Mouse (Mus musculus) B cell, adult 2 months (primary cell): ENCODE measurements around the gene Stxbp1.

Experiments
- DNase-seq, 2 experiments: peaks; one replicate each; pipeline ENCODE4 v3.0.0; 2022

Stxbp1 gene

DNA sequence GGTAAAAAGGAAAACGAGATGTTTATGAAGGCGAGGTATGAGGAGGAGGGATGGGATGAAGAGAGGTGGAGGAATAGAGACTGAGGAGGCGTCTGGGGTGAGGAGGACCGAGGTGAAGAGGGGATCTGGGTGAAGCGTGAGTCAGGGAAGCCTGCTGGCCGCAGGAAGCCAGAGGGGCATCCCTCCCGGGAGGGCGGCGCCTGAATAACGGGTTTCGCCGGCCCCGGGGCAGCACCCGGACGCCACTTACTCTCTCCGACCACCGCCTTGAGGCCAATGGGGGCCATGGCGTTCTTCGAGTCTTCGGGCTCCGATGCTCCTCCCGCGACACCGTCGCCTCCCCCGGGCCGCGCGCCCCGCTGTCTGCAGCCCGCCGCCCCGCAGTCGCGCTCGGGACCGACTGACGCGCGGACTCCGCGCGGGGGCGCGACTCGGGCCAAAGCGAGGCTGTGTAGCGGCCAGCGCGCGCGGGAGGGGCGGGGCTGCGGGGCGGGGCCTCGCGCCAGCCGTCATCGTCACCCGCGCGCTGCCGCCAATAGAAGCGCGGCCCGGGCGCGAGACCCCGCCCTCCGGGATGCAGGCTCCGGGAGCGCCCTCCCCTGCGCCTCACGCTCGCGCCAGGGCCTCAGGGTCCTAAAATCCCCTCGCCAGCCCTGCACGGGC lies at the start of gene Stxbp1:
Stxbp1 (minus strand) TSS at position 441 of the 663 bp plus-strand sequence.
- peak; percentile 88 to 90 for DNase-seq

DNA sequence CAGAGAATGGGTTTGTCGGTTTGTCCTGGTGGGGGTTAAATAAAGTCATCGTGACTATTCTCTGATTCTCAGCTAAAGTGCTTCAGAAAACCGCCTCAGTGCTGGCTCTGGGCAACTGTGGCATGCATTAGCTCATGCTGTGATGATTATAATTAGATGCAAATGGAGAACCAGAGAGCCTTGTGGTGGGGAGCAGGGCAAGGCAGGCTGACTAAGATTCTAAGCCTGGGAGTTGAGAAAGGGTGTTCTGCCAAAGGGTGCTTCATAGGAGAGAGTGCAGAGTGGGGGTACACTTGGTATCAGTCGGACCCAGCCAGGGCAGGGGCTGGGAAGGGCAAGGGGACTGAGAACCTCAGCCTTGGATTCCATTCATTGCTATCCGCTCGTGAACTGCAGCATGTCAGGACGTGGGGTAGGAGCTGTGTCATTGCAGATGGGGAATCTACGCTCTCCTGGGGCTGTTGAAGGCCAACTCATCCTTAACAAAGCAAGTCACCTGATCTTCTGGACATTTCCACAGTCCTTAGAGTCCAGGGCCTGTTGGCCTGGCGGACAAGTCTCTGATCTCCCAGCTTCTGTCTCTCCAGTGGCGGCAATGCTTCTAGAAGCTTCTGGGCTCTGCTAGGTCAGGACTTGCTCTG lies 49.6 kb upstream of the Stxbp1 start:
- no peak for DNase-seq

DNA sequence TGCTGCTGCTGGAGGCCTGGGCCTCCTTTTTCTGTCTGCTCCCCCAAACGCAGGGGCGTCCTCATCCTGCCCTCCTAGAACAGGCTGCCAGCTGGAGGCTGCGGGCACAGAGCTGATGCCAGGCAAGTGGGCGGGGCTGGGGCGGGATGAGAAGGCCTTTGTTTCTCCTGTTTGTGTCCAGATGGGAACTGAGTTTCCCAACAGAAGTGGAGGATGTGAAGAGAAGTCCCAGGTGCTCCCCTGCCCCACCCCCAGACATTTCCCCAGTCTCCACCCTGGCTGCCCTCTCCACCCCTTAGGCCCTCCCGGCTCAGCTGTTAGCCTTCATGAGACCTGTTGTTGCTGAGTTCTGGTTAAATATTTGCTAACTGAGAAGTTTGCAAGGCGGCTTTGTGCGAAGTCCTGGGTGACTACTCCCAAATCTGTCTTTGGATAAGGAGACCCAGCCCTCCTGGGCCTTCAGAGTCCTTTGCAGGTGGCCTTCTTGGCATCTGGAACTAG lies 48.6 kb upstream of the Stxbp1 start:
- no peak for DNase-seq

- DNase-seq: peak; percentile 61 to 66
Observed at GRCm38 (mm10) chr2:32894097-32894496, 47.1 kb upstream of the Stxbp1 start.

GRCm38 (mm10) chr2:32892490-32892889 lies 45.4 kb upstream of the Stxbp1 start:
- DNase-seq: no peak

DNA sequence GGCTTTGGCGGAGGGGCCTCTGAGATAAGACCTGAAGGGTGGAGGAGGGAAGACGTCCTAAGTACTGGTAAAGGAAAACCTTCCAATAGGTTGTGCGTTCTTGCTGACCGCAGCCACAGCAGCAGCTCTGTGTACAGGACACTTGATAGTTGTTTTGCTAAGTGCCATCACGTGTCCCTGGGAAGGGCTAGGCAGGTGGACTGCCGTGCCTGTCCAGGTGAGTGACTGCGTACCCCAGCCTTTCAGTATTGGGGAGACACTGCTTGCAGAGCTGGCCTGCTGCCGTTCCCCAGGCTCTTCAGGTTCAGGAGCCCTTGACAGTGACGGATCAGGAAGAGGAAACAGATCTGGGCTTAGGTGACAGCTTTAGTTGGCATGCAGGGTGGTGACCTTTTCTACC lies 44.2 kb upstream of the Stxbp1 start:
- no peak for DNase-seq

DNA sequence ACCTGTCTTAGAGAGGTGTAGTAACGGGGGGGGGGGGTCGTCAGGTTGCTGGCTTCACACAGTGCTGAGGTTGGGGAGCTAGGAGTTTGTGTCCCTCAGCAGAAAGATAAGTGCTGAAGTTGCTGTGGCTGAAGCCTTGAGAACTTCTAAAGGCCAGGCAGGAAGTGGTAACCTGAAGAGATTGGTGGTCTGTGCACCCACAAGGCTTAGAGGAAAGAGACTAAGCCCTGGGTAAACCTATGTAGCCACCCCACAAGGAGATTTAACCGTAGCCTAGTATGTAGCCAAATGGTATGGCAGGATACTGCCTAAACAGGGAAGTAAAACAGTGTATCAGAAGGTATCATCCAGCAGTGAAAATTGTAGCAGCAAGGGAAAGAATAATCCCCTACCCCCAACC lies 43.2 kb upstream of the Stxbp1 start:
- no peak for DNase-seq

DNA sequence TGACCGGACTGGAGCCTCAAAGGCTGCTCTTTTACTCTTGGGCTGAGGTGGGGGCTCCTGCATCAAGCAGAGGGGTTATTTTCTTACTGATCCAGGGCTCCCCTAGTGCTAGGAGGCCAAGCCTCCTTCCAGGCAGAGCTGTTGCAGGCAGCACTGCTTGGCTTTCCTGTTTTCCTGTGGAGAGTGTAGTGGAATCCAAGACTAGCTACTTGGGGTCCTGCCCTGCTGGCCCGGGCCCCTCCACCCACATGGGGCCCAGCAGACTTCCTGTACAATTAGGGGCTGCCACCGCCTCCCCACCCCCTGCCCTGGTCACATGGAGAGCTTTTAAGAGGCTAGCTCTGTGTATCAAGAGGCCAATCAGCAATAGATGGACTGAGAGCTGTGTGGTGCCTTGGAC lies 41.5 kb upstream of the Stxbp1 start:
- no peak for DNase-seq

- no peak for DNase-seq
Observed at GRCm38 (mm10) chr2:32888029-32888428, 41.0 kb upstream of the Stxbp1 start.

DNA sequence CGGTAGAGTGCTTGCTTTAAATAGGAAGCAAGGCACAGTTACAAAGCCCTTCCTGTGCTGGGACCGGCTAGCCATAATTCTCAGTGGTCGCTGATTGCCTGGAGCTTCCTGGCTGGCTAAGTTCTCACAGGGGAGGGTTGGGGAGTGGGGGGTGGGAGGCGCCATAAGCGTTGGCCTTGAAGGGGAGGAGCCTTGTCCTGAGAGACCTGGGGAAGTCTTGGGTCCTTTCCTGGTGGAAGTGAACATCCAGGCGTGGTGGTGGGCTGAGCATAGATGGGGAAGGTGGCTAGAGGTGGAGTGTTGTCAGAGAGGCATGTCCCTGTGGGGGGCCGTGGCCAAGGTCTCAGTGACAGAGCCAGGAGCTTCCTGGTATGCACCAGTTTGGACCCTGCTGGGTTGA lies 37.7 kb upstream of the Stxbp1 start:
- no peak for DNase-seq

- peak; percentile 18 to 33 for DNase-seq
Observed at GRCm38 (mm10) chr2:32882283-32883043, 35.4 kb upstream of the Stxbp1 start.

GRCm38 (mm10) chr2:32881723-32882122 lies 34.7 kb upstream of the Stxbp1 start:
- DNase-seq: peak; percentile 40 to 41

DNA sequence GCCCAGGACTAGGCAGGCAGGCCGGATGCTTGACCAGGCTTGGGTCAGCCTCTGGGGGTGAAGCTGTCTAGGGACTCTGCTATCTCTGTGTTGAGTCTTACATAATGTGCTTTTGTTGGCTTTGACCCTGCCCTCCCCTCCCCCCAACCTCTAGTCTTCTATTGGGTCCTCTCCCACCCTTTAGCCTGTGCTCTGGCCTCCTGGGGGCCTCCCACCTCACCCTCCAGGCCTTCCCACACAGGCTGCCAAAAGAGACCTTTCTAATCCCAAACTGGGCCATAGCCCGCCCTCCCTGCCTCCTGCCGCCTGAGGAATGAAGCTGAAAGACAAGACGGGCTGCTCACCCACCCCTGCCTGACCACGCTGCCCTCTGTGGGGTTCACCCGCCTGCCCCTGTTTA lies 34.0 kb upstream of the Stxbp1 start:
- no peak for DNase-seq

GRCm38 (mm10) chr2:32879593-32879992 lies 32.5 kb upstream of the Stxbp1 start:
- no peak for DNase-seq

DNA sequence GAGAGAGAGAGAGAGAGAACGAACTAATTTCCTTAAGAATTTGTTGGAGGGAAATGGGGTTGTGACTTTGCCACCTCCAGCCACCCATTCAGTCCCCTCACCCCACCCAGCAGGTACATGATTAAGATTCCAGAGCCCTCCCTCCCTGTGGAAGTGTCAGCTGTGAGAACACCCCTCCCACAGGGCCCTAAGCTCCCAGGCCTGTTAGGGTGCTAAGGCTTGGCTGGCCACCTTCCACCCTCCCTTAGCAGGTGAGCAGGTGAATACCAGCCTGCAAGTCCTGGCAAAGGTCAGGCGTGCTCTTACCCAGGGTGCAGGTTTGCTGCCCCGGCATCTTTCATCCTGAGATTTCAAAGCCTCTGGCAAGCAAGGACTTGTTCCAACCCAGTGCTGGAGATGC lies 31.4 kb upstream of the Stxbp1 start:
- no peak for DNase-seq

DNA sequence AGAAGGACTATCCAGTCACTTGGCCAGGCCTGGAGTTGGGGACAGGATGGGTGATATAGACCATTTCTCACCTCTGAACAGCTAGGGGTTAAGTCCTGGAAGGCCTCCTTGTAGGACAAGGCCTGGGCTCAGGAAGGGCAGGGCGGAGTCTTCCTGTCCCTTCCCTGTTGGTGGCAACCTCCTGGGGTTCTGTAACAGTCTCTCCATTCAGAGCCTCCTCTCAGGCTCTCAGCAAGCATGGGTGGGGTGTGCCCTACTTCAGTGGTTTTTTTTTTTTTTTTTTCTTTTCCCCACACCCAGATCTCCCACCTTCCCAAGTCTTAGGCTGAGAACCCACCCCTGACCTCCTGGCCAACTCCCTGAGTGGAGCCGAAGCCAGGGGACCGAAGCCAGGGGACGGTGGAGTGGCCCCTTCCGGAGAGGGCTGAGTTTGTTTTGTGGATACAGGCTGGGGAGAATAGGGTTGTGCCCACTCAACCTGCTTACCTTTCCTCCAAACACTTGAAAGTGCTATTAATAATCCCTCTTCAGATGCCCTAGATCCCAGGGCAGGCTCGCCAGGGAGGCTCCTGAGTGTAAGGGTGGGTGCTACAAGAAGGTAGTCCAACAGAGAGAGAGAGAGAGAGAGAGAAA lies 30.8 kb upstream of the Stxbp1 start:
- no peak for DNase-seq

DNA sequence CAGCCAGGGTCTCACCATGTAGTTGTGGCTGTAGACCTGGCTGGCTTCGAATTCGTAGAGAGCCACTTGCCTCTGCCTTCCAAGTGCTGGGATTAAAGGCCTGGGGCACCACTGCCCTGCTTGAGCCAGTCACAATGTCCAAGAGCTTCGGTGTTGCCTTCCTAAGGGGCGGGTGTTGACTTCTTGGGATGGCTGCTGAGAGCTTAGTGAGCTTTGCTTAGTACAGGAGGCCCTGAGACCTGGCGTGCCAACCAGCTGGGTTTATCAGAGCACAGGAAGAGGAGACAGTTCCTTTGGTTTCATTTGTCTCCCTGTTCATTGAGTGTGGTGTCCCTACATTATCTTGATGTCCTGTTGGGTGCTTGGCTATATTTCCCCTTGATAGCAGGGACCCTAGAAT lies 30.3 kb upstream of the Stxbp1 start:
- DNase-seq: no peak

DNA sequence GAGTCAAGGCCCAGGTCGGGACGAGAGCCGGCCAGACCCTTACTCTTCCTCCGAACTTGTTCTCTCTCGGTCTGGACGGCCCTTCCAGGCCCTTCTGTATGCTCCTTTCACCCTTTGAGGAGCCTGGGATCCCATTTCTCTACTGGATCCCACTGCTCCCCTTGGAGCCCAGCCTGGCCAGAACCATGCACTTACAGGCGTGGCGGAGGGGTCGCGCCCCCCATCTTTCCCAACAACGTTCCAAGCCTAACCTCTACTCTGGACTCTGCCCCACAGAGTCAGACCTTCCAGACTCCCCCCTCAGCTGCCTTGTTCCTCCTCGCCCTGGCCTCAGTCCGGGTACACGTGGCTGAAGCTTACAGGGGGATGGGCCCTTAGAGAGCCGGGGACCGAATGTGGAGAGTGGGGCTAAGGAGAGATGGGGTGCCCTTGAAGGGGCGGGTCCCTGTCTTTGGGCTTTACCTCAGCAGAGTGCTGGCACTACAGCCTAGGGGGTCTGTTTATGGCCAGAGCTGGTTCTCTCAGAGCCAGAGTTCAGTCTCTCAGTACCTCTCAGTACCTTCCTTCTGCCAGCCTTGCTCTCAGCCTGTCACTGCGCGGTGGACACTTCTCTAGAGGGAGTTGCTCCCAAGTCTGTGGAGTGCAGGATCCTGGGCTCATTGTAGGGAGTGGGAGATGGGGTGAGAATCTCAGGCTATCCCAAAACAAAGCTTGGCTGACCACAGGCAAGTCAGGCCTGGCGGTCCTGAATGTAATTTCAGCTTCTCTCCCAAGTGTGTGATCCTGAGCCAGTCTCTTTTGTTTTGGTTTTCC lies 29.7 kb upstream of the Stxbp1 start:
- peak in 1 of 2 experiments; percentile 13 for DNase-seq

DNA sequence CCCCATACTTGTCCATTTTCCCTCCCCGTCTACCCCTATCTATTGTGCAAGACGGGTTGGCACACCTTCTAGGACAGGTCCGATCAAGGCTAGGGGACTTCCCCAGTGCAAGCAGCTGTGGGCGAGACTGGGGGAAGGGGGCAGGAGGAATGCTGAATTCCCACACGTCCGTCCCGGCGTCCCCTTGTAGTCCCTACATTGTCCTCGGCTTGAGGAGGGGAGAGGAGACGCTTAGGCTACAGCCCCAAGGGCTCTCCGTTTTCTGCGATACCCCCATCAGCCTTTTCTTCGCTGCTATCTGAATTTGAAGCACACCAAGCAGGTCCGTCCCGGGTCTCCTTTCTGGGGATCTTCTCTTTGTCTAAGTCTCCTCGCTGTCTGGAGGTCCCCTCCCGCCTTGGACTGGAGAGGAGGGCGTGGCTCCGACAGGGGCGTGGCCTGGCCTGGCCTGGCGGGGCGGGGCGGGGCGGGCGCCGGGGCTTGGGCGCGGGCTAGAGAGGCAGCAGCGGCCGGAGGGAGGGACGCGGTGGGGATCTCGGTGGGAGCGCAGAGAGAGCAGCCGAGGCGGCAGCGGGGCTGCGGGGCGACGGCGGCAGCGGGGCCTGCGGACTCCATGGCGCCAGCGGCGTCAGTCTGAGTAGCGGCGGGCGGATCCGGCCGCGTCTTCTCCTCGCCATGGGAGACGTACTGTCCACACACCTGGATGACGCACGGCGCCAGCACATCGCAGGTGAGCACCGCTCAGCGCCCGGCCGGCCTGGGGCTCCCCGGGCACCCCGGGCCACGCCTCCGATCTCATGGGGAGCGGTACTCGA lies 28.8 kb upstream of the Stxbp1 start, which contains the start of gene Fam129b:
Fam129b (plus strand) TSS at position 440 of the 815 bp plus-strand sequence.
- DNase-seq: peak; percentile 82 to 83

DNA sequence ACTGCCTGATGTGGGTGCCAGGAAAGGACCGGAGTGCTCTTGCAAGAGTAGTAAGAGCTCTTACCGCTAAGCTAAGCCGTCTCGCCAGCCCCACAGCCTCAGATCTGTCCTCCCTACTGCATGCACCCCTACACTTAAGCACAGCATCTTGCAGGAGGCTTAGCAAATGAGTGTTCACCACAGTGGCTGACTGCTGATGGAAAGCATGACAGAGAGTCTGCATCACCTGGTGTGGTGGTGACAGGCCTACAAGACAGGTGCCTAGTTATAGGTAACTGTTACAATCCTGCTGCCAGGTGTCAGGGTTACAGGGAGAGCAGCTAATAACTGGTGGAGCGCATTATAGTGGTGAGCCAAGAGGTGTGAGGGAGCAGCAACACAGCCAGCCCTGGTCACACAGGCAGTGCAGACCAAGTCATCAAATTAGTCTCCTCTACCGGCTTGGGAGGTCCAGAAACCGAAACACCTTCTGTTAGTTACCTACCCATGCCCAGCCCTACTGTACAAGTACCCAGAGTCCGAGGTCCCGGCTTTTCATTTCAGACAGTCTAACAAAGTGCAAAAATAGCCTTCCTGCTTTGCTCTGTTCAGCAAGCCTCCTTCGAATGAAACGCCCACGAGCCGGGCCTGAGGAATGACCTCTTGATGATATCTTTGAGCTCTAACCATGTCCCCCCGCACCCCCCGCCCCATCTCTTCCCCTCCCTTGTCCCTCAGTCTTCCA lies 28.1 kb upstream of the Stxbp1 start:
- DNase-seq: no peak

DNA sequence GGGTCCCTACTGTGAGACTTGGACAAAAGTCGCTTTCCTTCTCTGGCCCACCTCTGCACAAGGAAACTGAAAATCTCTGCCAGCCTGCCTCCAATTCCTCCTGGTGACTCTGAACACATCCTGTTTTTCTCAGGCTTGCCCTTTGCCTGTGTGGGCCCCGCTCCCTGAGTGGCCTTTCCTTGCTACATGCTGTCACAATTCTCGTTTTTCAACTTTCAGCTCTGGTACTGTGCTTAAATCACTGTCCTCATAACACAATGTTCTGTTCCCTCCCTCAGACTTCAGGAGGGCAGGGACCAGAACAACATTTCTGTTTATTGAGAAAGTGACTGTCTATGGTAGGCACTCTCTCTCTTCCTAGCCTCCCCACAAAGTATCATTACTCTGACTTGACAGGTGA lies 27.0 kb upstream of the Stxbp1 start:
- no peak for DNase-seq
